Mouse (Mus musculus) heart, postnatal 25 days (tissue): ENCODE measurements around the gene Dnah12. TPM values are rescaled to one million over a fixed set of nuclear protein-coding genes. Genes with fewer than 3 reads are reported as not detected.
"Not testable (repeated sequence)": the region's sequence is repeated elsewhere in the genome, so short reads cannot be mapped to it uniquely, and the experiment has no call there.

Experiments
- DNase-seq: peaks from one replicate; pipeline ENCODE4 v3.0.0; 2022; ENCODE audit warnings: low spot score
- intact Hi-C: fragments of 180-260 bp; cut with DNase I; formaldehyde crosslinking; loops from one replicate; pipeline ENCODE4 v1.15.1; 2025
- total RNA-seq, 2 experiments: library from RNA; stranded (reverse); gene quantifications; 2 replicates each; pipeline ENCODE4 v1.2.3; 2021

Gene Dnah12
- total RNA-seq, 2 experiments from 2014 or later = 0.03 to 0.06 TPM

DNA sequence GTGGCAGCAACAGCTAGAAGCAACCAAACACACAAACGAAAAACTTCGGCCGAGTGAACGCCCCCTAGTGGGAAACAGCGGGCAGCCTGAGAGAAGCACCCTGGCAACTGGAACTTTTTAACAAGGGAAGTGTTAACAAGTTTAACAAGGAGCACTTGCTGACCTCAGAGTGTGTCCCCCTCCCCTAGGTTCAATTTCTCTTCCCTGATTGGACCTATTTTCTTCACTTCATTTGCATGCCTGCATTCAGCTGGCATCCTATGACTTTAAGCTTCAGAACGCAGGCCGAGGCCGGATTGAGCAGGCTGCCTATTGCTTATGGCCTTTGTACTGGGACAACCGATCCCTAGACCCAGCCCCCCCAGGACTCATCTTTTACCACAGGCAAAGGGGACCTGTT is 174.3 kb downstream of the Dnah12 start:
- DNase-seq = no peak
- intact Hi-C loops = loop anchor here (10.0 kb wide), 1 partner anchor 197 kb away; no protein-coding TSS in a partner anchor

DNA sequence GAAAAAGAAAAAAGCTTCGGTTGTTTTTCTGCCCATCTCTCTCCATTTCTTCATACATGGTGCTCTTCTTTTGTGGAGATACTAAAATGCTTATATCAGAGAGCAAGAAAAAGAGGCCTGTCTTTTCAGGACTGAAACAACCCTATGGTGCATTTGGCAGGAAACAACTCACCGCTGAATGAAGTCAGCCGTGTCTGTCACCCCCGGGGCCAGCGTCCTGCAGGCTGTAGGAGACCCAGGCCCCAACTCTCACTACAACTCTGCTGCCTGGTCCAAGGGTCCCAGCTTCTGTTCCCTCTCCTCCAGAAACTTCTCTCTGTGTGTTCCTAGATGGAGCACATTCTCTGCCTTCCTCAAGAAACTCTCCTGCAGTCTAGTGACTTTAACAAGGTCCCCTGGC is 175.2 kb downstream of the Dnah12 start:
- intact Hi-C loops = loop anchor here (10.0 kb wide), 1 partner anchor 197 kb away; no protein-coding TSS in a partner anchor
- DNase-seq = no peak

DNA sequence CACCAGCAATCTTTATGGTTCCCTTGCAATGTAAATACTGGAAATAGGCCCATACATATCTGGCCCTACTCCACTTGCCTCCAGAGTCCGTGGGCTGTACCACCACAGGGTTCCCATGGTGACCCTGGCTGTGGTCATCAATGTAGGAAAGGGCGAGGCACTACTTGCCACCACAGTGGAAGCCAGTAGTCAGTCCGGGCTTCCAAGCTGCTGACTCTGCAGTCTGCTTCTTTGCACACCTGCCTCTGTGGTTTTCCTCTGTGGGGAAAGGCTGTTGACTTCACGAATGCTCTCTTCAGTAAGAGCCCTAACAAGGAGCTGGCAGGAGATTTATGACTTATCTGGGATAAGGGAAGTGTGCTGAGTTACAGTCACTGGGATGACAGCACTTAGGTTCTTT is 185.7 kb downstream of the Dnah12 start:
- intact Hi-C loops = no loop called here
- DNase-seq = no peak

DNA sequence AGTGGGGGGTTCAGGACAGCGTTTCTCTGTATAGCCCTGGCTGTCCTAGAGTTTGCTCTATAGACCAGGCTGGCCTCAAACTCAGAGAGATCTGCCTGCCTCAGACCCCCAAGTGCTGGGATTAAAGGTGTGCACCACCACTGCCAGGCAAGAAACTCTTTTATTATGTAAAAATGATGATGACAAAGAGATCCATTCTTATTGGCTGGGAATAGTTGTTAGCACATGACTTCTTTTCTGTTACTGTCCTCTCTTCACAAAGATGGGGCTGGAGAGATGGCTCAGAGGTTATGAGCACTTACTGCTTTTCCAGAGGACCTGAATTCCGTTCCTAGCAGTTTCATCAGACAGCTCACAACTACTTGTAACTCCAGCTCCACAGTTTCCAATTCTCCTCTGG is 186.9 kb downstream of the Dnah12 start:
- no peak for DNase-seq
- intact Hi-C loops = loop anchor here (10.0 kb wide), 1 partner anchor 55 kb away; no protein-coding TSS in a partner anchor

DNA sequence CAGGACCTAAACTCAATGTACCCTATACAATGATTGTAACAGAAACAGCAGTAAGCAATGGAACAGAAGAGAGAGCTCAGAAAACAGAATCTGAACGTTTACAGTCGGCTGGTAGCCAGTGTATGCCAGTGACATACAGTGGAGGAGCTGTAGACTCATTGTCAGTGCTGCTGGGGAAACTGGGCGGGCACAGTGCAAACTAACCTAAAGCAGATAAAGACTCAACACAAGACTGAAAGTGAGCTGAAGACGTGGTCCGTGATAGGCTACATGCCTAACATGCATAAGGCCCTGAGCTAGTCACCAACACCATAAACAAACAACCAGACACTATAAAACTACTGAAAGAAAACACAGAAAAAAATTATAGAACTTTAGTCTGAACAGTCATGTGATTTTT is 188.6 kb downstream of the Dnah12 start:
- intact Hi-C loops = loop anchor here (10.0 kb wide), 1 partner anchor 57 kb away; no protein-coding TSS in a partner anchor
- DNase-seq = no peak

DNA sequence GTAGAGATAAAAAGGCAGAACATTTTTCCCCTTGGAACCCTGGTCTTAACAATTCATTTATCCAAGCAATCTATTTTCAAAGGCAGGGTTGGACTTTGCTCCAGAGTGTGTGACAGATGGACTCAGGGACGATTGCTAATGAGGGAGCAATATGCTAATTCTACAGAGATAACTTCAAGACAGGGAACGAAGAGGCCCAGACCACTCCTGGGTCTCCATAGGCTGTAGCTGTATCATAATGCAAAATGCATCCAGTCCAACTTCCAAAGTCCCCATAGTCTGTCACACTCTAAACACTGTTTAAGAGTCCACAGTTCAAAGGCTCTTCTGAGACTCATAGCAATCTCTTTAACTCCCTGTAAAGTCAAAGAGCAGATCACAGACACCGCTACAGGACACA is 194.2 kb downstream of the Dnah12 start:
- no peak for DNase-seq
- intact Hi-C loops = loop anchor here (10.0 kb wide), 1 partner anchor 62 kb away; no protein-coding TSS in a partner anchor

DNA sequence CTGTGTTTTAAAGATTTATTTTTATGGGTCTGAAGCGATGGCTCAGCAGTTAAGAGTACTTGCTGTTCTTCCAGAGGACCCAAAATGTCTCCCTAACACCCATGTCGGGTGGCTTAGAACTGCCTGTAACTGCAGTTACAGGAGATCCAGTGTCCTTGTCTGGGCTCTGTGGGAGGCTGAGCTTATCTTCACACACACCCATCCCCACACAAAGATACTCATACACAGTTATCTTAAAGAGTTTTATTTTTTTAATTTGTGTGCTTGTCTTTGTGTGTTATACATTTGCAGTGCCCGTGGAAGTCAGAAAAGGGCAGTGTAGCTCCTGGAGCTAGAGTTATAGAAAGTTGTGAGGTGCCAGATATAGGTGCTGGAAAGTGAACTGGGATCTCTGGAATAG is 197.7 kb downstream of the Dnah12 start:
- no peak for DNase-seq
- intact Hi-C loops = no loop called here

DNA sequence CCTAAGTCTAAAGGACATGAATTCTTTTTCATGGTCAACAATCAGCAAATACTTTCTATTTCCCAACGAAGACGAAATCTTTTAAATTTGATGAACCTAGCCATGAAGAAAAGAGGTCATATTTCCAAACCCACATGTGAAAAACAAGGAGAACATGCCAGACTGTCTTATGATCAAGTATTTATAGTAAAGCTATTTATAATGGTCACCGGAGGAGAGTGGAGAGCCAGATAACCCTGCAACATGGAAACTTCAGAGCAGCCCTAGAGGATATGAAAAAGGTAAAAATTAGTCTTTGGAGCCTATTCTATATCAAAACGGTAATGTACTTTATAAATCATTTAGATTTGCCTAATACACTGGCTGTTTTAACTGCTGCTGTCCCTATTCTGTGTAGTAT is 201.3 kb downstream of the Dnah12 start, which contains the start of gene Asb14:
TSS of gene Asb14 (plus strand) at position 166 of the 400 bp plus-strand sequence.
- intact Hi-C loops = no loop called here
- no peak for DNase-seq

DNA sequence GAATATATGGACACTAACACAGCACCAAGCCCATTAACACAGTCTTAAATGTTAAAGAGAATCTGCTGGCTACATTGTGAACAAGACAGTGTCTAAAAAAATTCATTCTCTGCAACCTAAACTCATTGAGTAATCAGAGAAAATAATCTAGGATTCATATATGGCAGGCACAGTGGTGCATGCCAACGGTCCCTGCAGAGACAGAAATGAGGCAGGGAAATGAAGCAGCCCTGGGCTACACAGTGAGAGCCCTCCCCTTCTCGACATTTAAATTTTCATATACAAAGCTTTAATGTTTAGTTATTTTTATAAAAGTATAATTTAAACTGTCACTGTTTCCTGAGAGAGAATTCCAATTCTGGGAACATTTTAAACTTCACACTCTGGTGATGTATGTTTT is 206.4 kb downstream of the Dnah12 start:
- intact Hi-C loops = no loop called here

DNA sequence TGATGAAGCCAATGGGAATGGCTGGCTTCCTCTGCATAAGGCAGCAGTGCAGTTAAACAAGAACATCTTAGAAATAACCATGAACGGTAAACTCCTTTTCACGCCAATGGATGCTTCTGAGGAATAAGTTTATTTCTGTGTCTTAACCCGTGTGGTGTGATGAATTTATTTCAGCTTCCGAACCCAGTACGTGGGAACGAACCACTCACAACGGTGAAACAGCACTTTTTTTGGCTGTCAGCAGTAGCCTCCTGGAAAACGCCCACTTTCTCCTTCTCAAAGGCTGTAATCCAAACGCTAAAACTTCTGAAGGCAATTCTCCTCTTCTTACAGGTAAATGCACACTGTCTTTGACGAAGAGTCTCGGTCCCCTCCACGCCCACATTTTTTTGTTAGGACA is 207.8 kb downstream of the Dnah12 start:
- intact Hi-C loops = no loop called here
- DNase-seq = no peak

More for the DNA sequence above, 206.4 kb downstream of the Dnah12 start:
- DNase-seq = no peak

DNA sequence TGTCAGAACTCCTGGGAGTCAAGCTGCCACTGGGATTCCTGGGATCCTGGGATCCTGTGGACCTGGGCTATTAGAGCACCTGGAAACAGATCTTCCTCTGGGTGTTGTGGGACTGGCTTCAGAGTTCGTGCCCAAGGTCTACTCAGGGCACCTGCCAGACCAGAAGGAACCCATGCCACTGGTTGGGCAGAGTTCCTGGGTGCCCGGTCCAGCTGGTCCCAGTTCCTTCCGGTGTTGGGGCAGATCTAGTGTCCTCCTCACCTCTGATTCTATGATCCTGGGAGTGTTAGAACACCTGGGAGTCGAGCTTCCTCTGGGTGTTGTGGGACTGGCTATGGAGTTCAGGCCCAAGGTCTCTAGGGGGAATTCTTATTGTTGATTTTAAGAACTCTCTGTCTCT is 214.3 kb downstream of the Dnah12 start:
- DNase-seq = no peak
- intact Hi-C loops = no loop called here

DNA sequence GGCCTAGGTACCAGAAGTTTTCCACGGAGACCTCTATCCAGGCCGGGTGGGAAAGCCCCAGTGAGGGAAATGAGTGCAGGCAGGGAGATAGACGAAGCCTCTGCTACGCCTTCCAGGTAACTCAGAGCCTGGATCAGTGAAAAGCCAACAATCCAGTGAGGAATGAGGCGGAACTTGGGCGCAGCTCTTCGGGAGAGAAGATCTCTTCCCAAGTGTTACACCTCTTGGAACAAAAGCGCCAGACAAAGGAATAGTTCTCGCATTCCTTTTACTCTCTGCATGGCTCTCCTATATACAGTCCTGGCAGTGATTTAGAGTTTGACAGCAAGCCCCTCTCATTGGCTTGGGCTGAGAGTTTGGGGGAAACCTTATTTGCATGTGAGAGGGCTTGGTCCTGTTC is 217.4 kb downstream of the Dnah12 start:
- DNase-seq, intact Hi-C loops: not testable (repeated sequence)

DNA sequence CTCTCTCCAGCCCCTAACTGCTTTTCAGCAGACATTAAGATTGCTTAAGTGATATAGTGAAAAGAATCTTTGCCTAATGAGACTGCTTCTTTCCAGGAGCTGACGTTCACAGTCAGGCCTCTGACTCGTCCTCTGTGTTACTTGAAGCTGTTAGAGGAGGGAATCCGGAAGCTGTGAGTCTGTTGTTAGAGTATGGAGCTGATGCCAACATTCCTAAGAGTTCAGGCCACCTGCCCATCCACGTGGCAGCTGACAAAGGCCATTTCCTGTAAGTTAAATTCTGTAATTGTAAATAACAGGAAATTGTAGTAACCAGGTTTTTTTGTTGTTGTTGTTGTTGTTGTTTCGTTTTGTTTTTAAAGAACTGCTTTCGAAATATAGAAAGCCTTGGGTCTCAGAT is 218.1 kb downstream of the Dnah12 start:
- DNase-seq = peak; percentile 7
- intact Hi-C loops = no loop called here

DNA sequence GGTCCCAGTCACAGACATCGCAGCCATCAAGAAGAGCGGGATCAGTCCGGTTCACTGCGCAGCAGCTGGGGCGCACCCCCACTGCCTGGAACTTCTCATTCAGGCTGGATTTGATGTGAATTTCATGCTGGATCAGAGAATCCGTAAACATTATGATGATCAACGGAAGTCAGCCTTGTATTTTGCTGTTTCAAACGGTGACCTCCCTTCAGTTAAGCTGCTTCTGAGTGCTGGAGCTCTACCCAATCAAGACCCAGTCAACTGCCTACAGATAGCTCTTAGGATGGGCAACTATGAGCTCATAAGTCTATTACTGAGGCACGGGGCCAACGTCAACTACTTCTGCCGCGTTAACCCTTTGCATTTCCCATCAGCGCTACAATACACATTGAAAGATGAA is 218.8 kb downstream of the Dnah12 start:
- intact Hi-C loops = no loop called here

DNA sequence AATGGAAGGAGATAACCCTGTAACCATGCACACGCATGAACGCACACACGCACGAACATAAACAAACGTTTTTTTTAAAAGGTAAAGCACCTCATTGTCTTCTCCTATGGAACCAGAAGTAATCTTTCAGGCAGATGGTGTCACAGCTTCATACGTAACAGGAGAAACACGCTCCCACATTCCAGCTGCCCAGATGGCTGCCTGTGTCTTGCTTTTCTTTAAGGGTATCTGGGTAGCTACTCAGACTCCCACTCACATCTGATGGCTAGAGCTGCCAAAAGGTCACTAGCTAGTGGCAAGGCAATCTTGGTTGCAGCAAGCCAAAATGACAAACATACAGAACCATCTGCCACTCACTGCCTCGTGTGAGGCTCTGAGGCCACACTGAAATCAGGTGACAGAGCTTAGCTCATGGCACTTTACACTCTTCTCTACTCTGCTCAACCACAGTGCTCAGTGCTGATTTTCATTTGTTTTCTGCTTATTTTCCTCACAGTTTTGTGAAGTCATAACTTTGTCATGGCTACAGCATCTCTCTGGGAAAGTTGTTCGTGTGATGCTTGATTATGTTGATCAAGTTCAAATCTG is 220.7 kb downstream of the Dnah12 start:
- intact Hi-C loops = no loop called here
- no peak for DNase-seq

More for the DNA sequence above, 218.8 kb downstream of the Dnah12 start:
- DNase-seq = no peak

DNA sequence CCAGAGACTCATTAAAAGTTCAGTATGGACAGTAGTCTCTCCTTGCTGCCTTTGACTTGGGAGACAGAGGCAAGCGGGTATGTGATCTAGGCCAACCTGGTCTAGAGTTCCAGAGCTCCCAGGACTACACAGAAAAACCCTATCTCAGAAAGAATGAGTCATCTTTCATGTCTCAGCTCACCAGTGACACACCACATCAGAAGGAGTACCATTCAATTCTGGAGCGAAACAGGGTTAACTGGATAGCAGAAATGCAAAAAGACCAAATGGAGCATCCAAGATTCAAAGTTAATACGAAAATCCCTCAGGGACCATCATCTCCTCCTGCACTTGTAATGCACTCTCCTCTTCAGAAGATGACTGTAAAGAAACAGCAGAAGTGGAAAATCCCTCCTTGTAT is 226.2 kb downstream of the Dnah12 start:
- DNase-seq = no peak
- intact Hi-C loops = no loop called here

DNA sequence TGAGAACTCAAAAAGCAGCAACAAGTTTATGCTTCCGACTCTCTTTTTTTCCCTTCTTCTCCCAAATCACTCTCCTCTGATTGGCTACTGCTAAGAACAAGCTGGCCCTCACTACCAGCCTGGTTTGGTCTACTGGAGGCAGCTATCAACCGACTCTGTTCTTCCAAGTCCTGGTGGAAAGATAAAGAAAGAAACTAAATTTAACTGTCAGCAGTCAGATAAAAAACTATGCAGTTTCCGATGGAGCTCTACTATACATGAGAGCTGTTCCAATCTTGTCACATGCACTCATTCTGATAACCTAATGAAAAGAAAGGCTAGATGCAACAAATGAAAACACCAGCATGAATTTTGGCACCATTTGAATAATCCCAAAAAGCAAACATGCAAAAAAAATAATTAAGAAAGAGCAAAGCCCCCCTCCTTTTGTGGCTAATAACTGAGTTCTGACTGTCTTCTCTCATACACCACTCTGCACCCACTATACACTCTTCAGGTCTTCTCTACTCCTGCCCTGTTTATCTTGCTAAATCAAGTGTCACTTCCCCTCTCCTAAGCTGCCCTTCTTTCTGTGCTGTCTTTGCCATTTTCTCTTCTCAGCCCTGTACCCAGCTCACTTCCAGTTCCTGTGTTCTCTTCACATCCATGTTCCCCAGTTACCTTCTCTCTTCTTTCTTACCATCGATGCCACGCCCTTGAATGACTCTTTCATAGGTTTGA is 230.8 kb downstream of the Dnah12 start:
- no peak for DNase-seq
- intact Hi-C loops = no loop called here

DNA sequence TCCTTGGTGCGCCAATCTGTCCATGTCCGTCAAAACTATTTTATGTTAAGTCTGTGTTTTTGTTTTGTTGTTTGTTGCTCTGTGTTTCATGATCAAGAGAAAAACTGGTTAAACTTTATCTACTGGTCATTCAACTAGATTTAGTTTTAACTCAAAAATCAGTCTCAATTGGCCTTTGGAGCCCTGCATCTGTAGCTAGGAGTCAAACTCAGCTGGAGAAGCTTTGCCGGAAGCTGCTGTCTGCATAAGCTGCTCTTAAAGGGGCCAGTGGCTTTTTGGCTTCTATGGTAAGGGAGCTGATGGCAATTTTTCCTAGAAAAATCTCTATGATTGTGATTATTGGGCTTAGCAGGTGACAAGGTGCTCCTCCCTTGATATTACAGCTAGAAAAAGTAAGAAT is 241.8 kb downstream of the Dnah12 start:
- intact Hi-C loops = no loop called here
- no peak for DNase-seq

DNA sequence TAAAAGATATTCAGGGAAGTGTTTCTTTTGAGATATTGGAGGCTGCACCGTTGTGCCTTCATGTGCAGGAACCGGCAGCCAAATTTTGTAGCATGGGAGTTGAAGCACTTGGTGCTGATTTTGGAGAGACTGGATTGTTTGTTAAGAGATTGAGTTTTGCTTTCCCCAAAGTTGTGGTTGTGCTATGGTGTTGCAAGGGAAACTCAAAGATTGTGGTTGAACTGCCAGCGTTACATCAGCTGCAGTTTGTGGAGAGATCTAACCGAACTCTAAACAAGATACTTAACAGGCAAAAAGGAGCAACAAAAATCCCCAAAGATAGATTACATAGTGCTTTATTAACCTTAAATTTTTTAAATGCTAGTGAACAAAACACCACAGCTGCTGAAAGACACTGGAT is 242.5 kb downstream of the Dnah12 start:
- DNase-seq = no peak
- intact Hi-C loops = no loop called here
